Mouse (Mus musculus) lung, postnatal 0 days (tissue): Measurements from ENCODE around the gene Sertad2. TPM values are rescaled to one million over a fixed set of nuclear protein-coding genes. Genes with fewer than 3 reads are reported as not detected.

Experiments
- ATAC-seq: fragments of 200-750 bp; cut with Nextera tagmentation; 2 replicates; pipeline ENCODE4 v1.8.0; 2017; ENCODE audit warnings: moderate library complexity
- DNase-seq: peaks from one replicate; pipeline ENCODE4 v3.0.0-alpha.2; 2016; ENCODE audit warnings: low spot score
- H3K27ac ChIP-seq: fragments of 300-500 bp; sonication (generic); 2 replicates; pipeline ENCODE4 v1.5.1; 2014; ENCODE audit warnings: antibody characterized with exemption, mild to moderate bottlenecking, low read length, mixed read lengths
- H3K27me3 ChIP-seq: fragments of 300-500 bp; sonication (generic); replicated peaks from 2 replicates; pipeline ENCODE4 v1.6.1; 2014; ENCODE audit warnings: low read length, mixed read lengths; ENCODE audit not compliant: insufficient read depth
- H3K36me3 ChIP-seq: fragments of 300-500 bp; sonication (generic); 2 replicates; pipeline ENCODE4 v1.6.1; 2014; ENCODE audit warnings: low read length, mixed read lengths; ENCODE audit not compliant: insufficient read depth
- H3K4me1 ChIP-seq: fragments of 300-500 bp; sonication (generic); 2 replicates; pipeline ENCODE4 v1.6.1; 2014; ENCODE audit warnings: antibody characterized with exemption, low read depth, low read length, mixed read lengths; ENCODE audit not compliant: insufficient read depth
- H3K4me2 ChIP-seq: fragments of 300-500 bp; sonication (generic); replicated peaks from 2 replicates; pipeline ENCODE4 v1.6.1; 2014; ENCODE audit warnings: low read depth, mild to moderate bottlenecking, low read length, moderate library complexity, mixed read lengths
- H3K4me3 ChIP-seq: fragments of 300-500 bp; sonication (generic); 2 replicates; pipeline ENCODE4 v1.5.1; 2014; ENCODE audit warnings: low read depth, low read length
- H3K9ac ChIP-seq: fragments of 300-500 bp; sonication (generic); replicated peaks from 2 replicates; pipeline ENCODE4 v1.6.1; 2014; ENCODE audit warnings: low read depth, mild to moderate bottlenecking
- H3K9me3 ChIP-seq: fragments of 300-500 bp; sonication (generic); 2 replicates; pipeline ENCODE4 v1.6.1; 2016; ENCODE audit warnings: low read length, mixed read lengths
- CTCF ChIP-seq: IDR thresholded peaks from 2 replicates; pipeline ENCODE4 v1.5.1; 2016; ENCODE audit warnings: antibody characterized with exemption, mild to moderate bottlenecking
- EP300 ChIP-seq: IDR thresholded peaks from 2 replicates; pipeline ENCODE4 v1.6.1; 2016; ENCODE audit warnings: antibody characterized with exemption, mild to moderate bottlenecking, control low read depth
- WGBS: fragments of 180-500 bp; shearing (Covaris S2); extraction: QIAGEN DNeasy Blood & Tissue Kit; methylation state at CpG from one replicate; pipeline ENCODE4 v1.1.7; 2014; 5-methylcytosine and 5-hydroxymethylcytosine counted together
- polyA plus RNA-seq: library from polyadenylated mRNA; unstranded; fragments of >200 nt; fragmentation: Nextera tagmentation; extraction: Ambion mirVana; gene quantifications from 2 replicates; pipeline ENCODE4 v1.2.1, GENCODE M21; 2015

The Sertad2 gene
- polyA plus RNA-seq, 1 experiment from 2014 or later: 43.6 TPM

GRCm38 (mm10) chr11:20644872-20645271, 101.8 kb downstream of the Sertad2 start:
- H3K4me1 ChIP-seq: peaks cover 33% of the 10 kb centered on the region

GRCm38 (mm10) chr11:20645521-20645920, 102.5 kb downstream of the Sertad2 start:
- 0 out of 2 replicates have a peak, but pooled peaks cover 3% of the 10 kb centered on the region for H3K36me3 ChIP-seq
- DNase-seq: no peak
- TF ChIP-seq EP300 (no peak), CTCF (no peak)
- H3K27me3 ChIP-seq: no peaks in the 10 kb centered on the region
- peaks cover 28% of the 10 kb centered on the region for H3K4me1 ChIP-seq
- no peak overlapping the region for H3K4me3 ChIP-seq
- no peaks in the 10 kb centered on the region for H3K9me3 ChIP-seq
- 59% methylated on average over 3 of the region's 3 CpGs for WGBS
- no peak overlapping the region for H3K9ac ChIP-seq
- H3K27ac ChIP-seq: no peak overlapping the region
- H3K4me2 ChIP-seq: no peak overlapping the region
- ATAC-seq: no peak

More at GRCm38 (mm10) chr11:20644872-20645271, 101.8 kb downstream of the Sertad2 start:
- 41% methylated on average over 6 of the region's 6 CpGs for WGBS
- Histone ChIP-seq H3K4me3 (no peak overlapping the region), H3K9ac (0 out of 2 replicates have a peak overlapping the region, but pooled peaks have one; percentile 26), H3K27me3 (no peaks in the 10 kb centered on the region), H3K4me2 (no peak overlapping the region), H3K27ac (no peak overlapping the region; the same call in 1 of the 2 replicates), H3K36me3 (0 out of 2 replicates have a peak, but pooled peaks cover 3% of the 10 kb centered on the region), H3K9me3 (no peaks in the 10 kb centered on the region)
- DNase-seq: no peak
- no peak for ATAC-seq
- TF ChIP-seq EP300 (no peak), CTCF (no peak)

- TF ChIP-seq CTCF (no peak), EP300 (no peak)
- 54% methylated on average over 6 of the region's 6 CpGs for WGBS
- 0 out of 2 replicates have a peak, but pooled peaks cover 3% of the 10 kb centered on the region for H3K36me3 ChIP-seq
- no peaks in the 10 kb centered on the region for H3K9me3 ChIP-seq
- H3K4me2 ChIP-seq: no peak overlapping the region
- no peak overlapping the region for H3K9ac ChIP-seq
- H3K4me1 ChIP-seq: peaks cover 23% of the 10 kb centered on the region
- H3K4me3 ChIP-seq: no peak overlapping the region
- peak; percentile 34; the same call in 1 of the 2 replicates for ATAC-seq
- H3K27ac ChIP-seq: no peak overlapping the region
- no peaks in the 10 kb centered on the region for H3K27me3 ChIP-seq
- DNase-seq: peak; percentile 46
Measured at GRCm38 (mm10) chr11:20646142-20646541, 103.1 kb downstream of the Sertad2 start.

GRCm38 (mm10) chr11:20646986-20647726, 104.1 kb downstream of the Sertad2 start:
- Histone ChIP-seq H3K4me2 (no peak overlapping the region), H3K9ac (no peak overlapping the region), H3K4me3 (no peak overlapping the region), H3K4me1 (peaks cover 27% of the 10 kb centered on the region), H3K36me3 (0 out of 2 replicates have a peak, but pooled peaks cover 3% of the 10 kb centered on the region), H3K9me3 (no peaks in the 10 kb centered on the region), H3K27ac (no peak overlapping the region), H3K27me3 (no peaks in the 10 kb centered on the region)
- no peak for DNase-seq
- 42% methylated on average over 10 of the region's 10 CpGs for WGBS
- no peak for ATAC-seq
- no peak for TF ChIP-seq EP300
- no peak for TF ChIP-seq CTCF

GRCm38 (mm10) chr11:20647902-20648625, 105.0 kb downstream of the Sertad2 start:
- TF ChIP-seq CTCF: no peak
- TF ChIP-seq EP300: no peak
- Histone ChIP-seq H3K4me2 (no peak overlapping the region), H3K4me1 (peaks cover 27% of the 10 kb centered on the region), H3K9ac (no peak overlapping the region), H3K27me3 (no peaks in the 10 kb centered on the region), H3K27ac (no peak overlapping the region), H3K9me3 (no peaks in the 10 kb centered on the region), H3K36me3 (0 out of 2 replicates have a peak, but pooled peaks cover 3% of the 10 kb centered on the region), H3K4me3 (no peak overlapping the region)
- ATAC-seq (peak; percentile 34; the same call in 1 of the 2 replicates), DNase-seq (no peak)
- WGBS: 49% methylated on average over 19 of the region's 19 CpGs

- H3K4me3 ChIP-seq: no peak overlapping the region
- no peaks in the 10 kb centered on the region for H3K27me3 ChIP-seq
- H3K27ac ChIP-seq: no peak overlapping the region
- ATAC-seq: no peak; the same call in 1 of the 2 replicates
- H3K9me3 ChIP-seq: no peaks in the 10 kb centered on the region
- peaks cover 23% of the 10 kb centered on the region; the same call in 1 of the 2 replicates for H3K4me1 ChIP-seq
- WGBS: 76% methylated on average over 5 of the region's 5 CpGs
- no peak overlapping the region for H3K4me2 ChIP-seq
- no peak overlapping the region for H3K9ac ChIP-seq
- 0 out of 2 replicates have a peak, but pooled peaks cover 3% of the 10 kb centered on the region for H3K36me3 ChIP-seq
- TF ChIP-seq CTCF (peak; percentile 26; the same call in 1 of the 2 replicates), EP300 (no peak)
- DNase-seq: no peak
Measured at GRCm38 (mm10) chr11:20649477-20649876, 106.4 kb downstream of the Sertad2 start.
